Mouse (Mus musculus) intestine, embryonic 14.5 days (tissue): Measurements from ENCODE around the gene Met. TPM values are rescaled to one million over a fixed set of nuclear protein-coding genes. Genes with fewer than 3 reads are reported as not detected.

Source experiments
- ATAC-seq: fragments of 200-750 bp; cut with Nextera tagmentation; replicated peaks from 2 replicates; pipeline ENCODE4 v1.8.0; 2017; ENCODE audit warnings: low read depth, moderate number of reproducible peaks, moderate TSS enrichment, moderate library complexity; ENCODE audit not compliant: low FRiP score, low TSS enrichment
- DNase-seq: peaks from one replicate; pipeline ENCODE4 v3.0.0-alpha.2; 2018; ENCODE audit warnings: low spot score
- H3K27ac ChIP-seq: fragments of 300-500 bp; sonication (generic); 2 replicates; pipeline ENCODE4 v1.5.1; 2014; ENCODE audit warnings: low read depth, mild to moderate bottlenecking, control low read depth
- H3K27me3 ChIP-seq: fragments of 300-500 bp; sonication (generic); replicated peaks from 2 replicates; pipeline ENCODE4 v1.6.1; 2014; ENCODE audit warnings: low read length, control low read depth; ENCODE audit not compliant: control insufficient read depth, insufficient read depth
- H3K36me3 ChIP-seq: fragments of 300-500 bp; sonication (generic); 2 replicates; pipeline ENCODE4 v1.6.1; 2014; ENCODE audit warnings: low read length, control low read depth; ENCODE audit not compliant: control insufficient read depth, insufficient read depth
- H3K4me1 ChIP-seq: fragments of 300-500 bp; sonication (generic); replicated peaks from 2 replicates; pipeline ENCODE4 v1.6.1; 2014; ENCODE audit warnings: low read length, control low read depth, mixed read lengths; ENCODE audit not compliant: control insufficient read depth, insufficient read depth
- H3K4me2 ChIP-seq: fragments of 300-500 bp; sonication (generic); 2 replicates; pipeline ENCODE4 v1.6.1; 2014; ENCODE audit warnings: low read length
- H3K4me3 ChIP-seq: fragments of 300-500 bp; sonication (generic); 2 replicates; pipeline ENCODE4 v1.5.1; 2014; ENCODE audit warnings: low read depth, low read length, control low read depth, mixed read lengths
- H3K9ac ChIP-seq: fragments of 300-500 bp; sonication (generic); 2 replicates; pipeline ENCODE4 v1.6.1; 2014; ENCODE audit warnings: mild to moderate bottlenecking, low read length
- H3K9me3 ChIP-seq: fragments of 300-500 bp; sonication (generic); 2 replicates; pipeline ENCODE4 v1.6.1; 2016; ENCODE audit warnings: low read length, control low read depth; ENCODE audit not compliant: control insufficient read depth
- WGBS: fragments of 180-500 bp; shearing (Covaris S2); extraction: QIAGEN DNeasy Blood & Tissue Kit; methylation state at CpG from one replicate; pipeline ENCODE4 v1.1.7; 2014; 5-methylcytosine and 5-hydroxymethylcytosine counted together
- polyA plus RNA-seq: library from polyadenylated mRNA; unstranded; fragments of >200 nt; fragmentation: Nextera tagmentation; extraction: Ambion mirVana; gene quantifications from 2 replicates; pipeline ENCODE4 v1.2.1, GENCODE M21; 2014

Met gene
- polyA plus RNA-seq, 1 experiment from 2014 or later = 20.0 TPM

GRCm38 (mm10) chr6:17620823-17621222, 157.2 kb downstream of the Met start:
- WGBS = 84% methylated on average over 4 of the region's 4 CpGs

GRCm38 (mm10) chr6:17621436-17621835, 157.8 kb downstream of the Met start:
- H3K4me3 ChIP-seq = no peak overlapping the region
- H3K9me3 ChIP-seq = no peaks in the 10 kb centered on the region
- H3K4me1 ChIP-seq = no peaks in the 10 kb centered on the region
- no peaks in the 10 kb centered on the region for H3K27me3 ChIP-seq
- no peak for ATAC-seq
- no peak overlapping the region for H3K9ac ChIP-seq
- 50% methylated on average over 3 of the region's 3 CpGs for WGBS
- no peaks in the 10 kb centered on the region for H3K36me3 ChIP-seq
- no peak overlapping the region for H3K27ac ChIP-seq
- DNase-seq = no peak
- H3K4me2 ChIP-seq = no peak overlapping the region

More at GRCm38 (mm10) chr6:17620823-17621222, 157.2 kb downstream of the Met start:
- Histone ChIP-seq H3K4me2 (no peak overlapping the region), H3K9me3 (no peaks in the 10 kb centered on the region), H3K9ac (no peak overlapping the region), H3K4me3 (no peak overlapping the region), H3K4me1 (no peaks in the 10 kb centered on the region), H3K27ac (no peak overlapping the region), H3K36me3 (no peaks in the 10 kb centered on the region), H3K27me3 (no peaks in the 10 kb centered on the region)
- ATAC-seq (no peak), DNase-seq (no peak)

Other genes starting within 250 kb of the Met start
- gene Cav2, start 182.6 kb upstream of the Met start, polyA plus RNA-seq = 17.3 and 17.9 TPM in 2 replicates
- gene Cav1, start 157.5 kb upstream of the Met start, polyA plus RNA-seq = 167 and 171 TPM in 2 replicates
- gene Capza2, start 172.4 kb downstream of the Met start, polyA plus RNA-seq = 225 and 245 TPM in 2 replicates
- 23.1 and 25.5 TPM in 2 replicates for gene St7, start 229.1 kb downstream of the Met start, polyA plus RNA-seq